Mouse (Mus musculus) limb, embryonic 14.5 days (tissue): ENCODE measurements around the gene Ankrd12. TPM values are rescaled to one million over a fixed set of nuclear protein-coding genes. Genes with fewer than 3 reads are reported as not detected.
A peak's percentile ranks its signal among the peaks of the same experiment; 100 is the strongest.

ENCODE experiments used
- ATAC-seq: fragments of 200-750 bp; cut with Nextera tagmentation; 2 replicates; pipeline ENCODE4 v1.8.0; 2017; ENCODE audit warnings: low read depth, moderate number of reproducible peaks, moderate TSS enrichment; ENCODE audit not compliant: low FRiP score
- DNase-seq: peaks from one replicate; pipeline ENCODE4 v3.0.0-alpha.2; 2015; ENCODE audit warnings: low spot score
- H3K27ac ChIP-seq: fragments of 300-500 bp; sonication (generic); replicated peaks from 2 replicates; pipeline ENCODE4 v1.5.1; 2014; ENCODE audit warnings: low read depth, mild to moderate bottlenecking, low read length, moderate library complexity, mixed read lengths
- H3K27me3 ChIP-seq: fragments of 300-500 bp; sonication (generic); 2 replicates; pipeline ENCODE4 v1.6.1; 2014; ENCODE audit warnings: low read length, mixed read lengths; ENCODE audit not compliant: control insufficient read depth, insufficient read depth
- H3K36me3 ChIP-seq: fragments of 300-500 bp; sonication (generic); 2 replicates; pipeline ENCODE4 v1.6.1; 2014; ENCODE audit warnings: mild to moderate bottlenecking, low read length, moderate library complexity, mixed read lengths; ENCODE audit not compliant: control insufficient read depth, insufficient read depth
- H3K4me1 ChIP-seq: fragments of 300-500 bp; sonication (generic); 2 replicates; pipeline ENCODE4 v1.6.1; 2014; ENCODE audit warnings: antibody characterized with exemption, low read length, mixed read lengths; ENCODE audit not compliant: control insufficient read depth, insufficient read depth
- H3K4me2 ChIP-seq: fragments of 300-500 bp; sonication (generic); replicated peaks from 2 replicates; pipeline ENCODE4 v1.6.1; 2014; ENCODE audit warnings: low read depth, mild to moderate bottlenecking, low read length, moderate library complexity; ENCODE audit not compliant: severe bottlenecking
- H3K4me3 ChIP-seq: fragments of 300-500 bp; sonication (generic); replicated peaks from 2 replicates; pipeline ENCODE4 v1.5.1; 2014; ENCODE audit warnings: low read length
- H3K9ac ChIP-seq: fragments of 300-500 bp; sonication (generic); 2 replicates; pipeline ENCODE4 v1.6.1; 2014; ENCODE audit warnings: mild to moderate bottlenecking, low read depth, low read length, moderate library complexity; ENCODE audit not compliant: severe bottlenecking
- H3K9me3 ChIP-seq: fragments of 300-500 bp; sonication (generic); 2 replicates; pipeline ENCODE4 v1.6.1; 2016; ENCODE audit warnings: low read length; ENCODE audit not compliant: control insufficient read depth
- POLR2A ChIP-seq: fragments of 200-500 bp; IDR thresholded peaks from 2 replicates; pipeline ENCODE4 v1.8.0; 2012; ENCODE audit warnings: inconsistent platforms, mild to moderate bottlenecking, moderate library complexity, borderline replicate concordance; ENCODE audit not compliant: insufficient read depth, insufficient read length; ENCODE audit errors: extremely low read depth
- WGBS: fragments of 180-500 bp; shearing (Covaris S2); extraction: QIAGEN DNeasy Blood & Tissue Kit; methylation state at CpG from one replicate; pipeline ENCODE4 v1.1.7; 2014; 5-methylcytosine and 5-hydroxymethylcytosine counted together
- polyA plus RNA-seq, 2 experiments: library from polyadenylated mRNA; depleted of rRNA in 1 of 2; stranded (reverse) in 1 of 2; unstranded in 1 of 2; fragments of >200 nt; fragmentation: Nextera tagmentation in 1 of 2; extraction: Ambion mirVana in 1 of 2; gene quantifications; 2 replicates each; pipeline versions ENCODE4 v1.2.1 to v1.2.3; 2012 to 2014

Ankrd12 gene
- polyA plus RNA-seq, 2 experiments = 7.9 to 22.5 TPM

- ATAC-seq (no peak), DNase-seq (no peak)
- TF ChIP-seq POLR2A = no peak
- Histone ChIP-seq H3K4me1 (no peaks in the 10 kb centered on the region), H3K4me2 (no peak overlapping the region), H3K9ac (no peak overlapping the region), H3K4me3 (no peak overlapping the region), H3K27ac (no peak overlapping the region), H3K36me3 (peaks cover 60% of the 10 kb centered on the region), H3K9me3 (no peaks in the 10 kb centered on the region), H3K27me3 (no peaks in the 10 kb centered on the region)
- 84% methylated on average over 8 of the region's 8 CpGs for WGBS
These were observed 42.1 kb upstream of the Ankrd12 start for GRCm38 (mm10) chr17:66118991-66119390.

GRCm38 (mm10) chr17:66112166-66112565 is 35.3 kb upstream of the Ankrd12 start:
- Histone ChIP-seq H3K9me3 (no peaks in the 10 kb centered on the region), H3K27me3 (no peaks in the 10 kb centered on the region), H3K27ac (no peak overlapping the region), H3K9ac (peak overlapping the region; percentile 73), H3K4me2 (peak overlapping the region; percentile 71), H3K4me3 (peak overlapping the region; percentile 85), H3K36me3 (peaks cover 36% of the 10 kb centered on the region), H3K4me1 (peaks cover 10% of the 10 kb centered on the region)
- ATAC-seq = no peak
- 36% methylated on average over 4 of the region's 4 CpGs for WGBS
- DNase-seq = no peak
- no peak for TF ChIP-seq POLR2A

- peaks cover 30% of the 10 kb centered on the region for H3K36me3 ChIP-seq
- peak; percentile 91 for DNase-seq
- peak within 1 kb of the TSS; percentile 85 for H3K4me3 ChIP-seq
- H3K9me3 ChIP-seq = no peaks in the 10 kb centered on the region
- H3K27ac ChIP-seq = peak within 1 kb of the TSS; percentile 55
- peak within 1 kb of the TSS; percentile 71 for H3K4me2 ChIP-seq
- peak within 1 kb of the TSS; percentile 73 for H3K9ac ChIP-seq
- TF ChIP-seq POLR2A = 0 out of 2 replicates have a peak, but pooled peaks have one; percentile 39
- ATAC-seq = peak; percentile 99
- no peaks in the 10 kb centered on the region for H3K27me3 ChIP-seq
- under 1% methylated on average over 33 of the region's 41 CpGs for whole genome bisulfite sequencing
- peaks cover 10% of the 10 kb centered on the region for H3K4me1 ChIP-seq
These were observed 34.6 kb upstream of the Ankrd12 start, which contains the start of gene Washc1 for GRCm38 (mm10) chr17:66111402-66111959. Washc1 (plus strand) TSS chr17:66111545.

GRCm38 (mm10) chr17:66110746-66111145 is 33.9 kb upstream of the Ankrd12 start:
- Histone ChIP-seq H3K4me1 (peaks cover 10% of the 10 kb centered on the region), H3K27me3 (no peaks in the 10 kb centered on the region), H3K9ac (0 out of 2 replicates have a peak overlapping the region, but pooled peaks have one; percentile 73), H3K4me2 (peak overlapping the region; percentile 71), H3K36me3 (peaks cover 22% of the 10 kb centered on the region), H3K9me3 (no peaks in the 10 kb centered on the region), H3K27ac (no peak overlapping the region), H3K4me3 (peak overlapping the region; percentile 85)
- WGBS = 35% methylated on average over 6 of the region's 6 CpGs
- no peak for TF ChIP-seq POLR2A
- DNase-seq (peak; percentile 9), ATAC-seq (no peak)

GRCm38 (mm10) chr17:66108198-66108597 is 31.3 kb upstream of the Ankrd12 start:
- ATAC-seq (no peak), DNase-seq (no peak)
- Histone ChIP-seq H3K27ac (no peak overlapping the region), H3K4me3 (no peak overlapping the region), H3K36me3 (no peaks in the 10 kb centered on the region), H3K4me1 (peaks cover 10% of the 10 kb centered on the region), H3K4me2 (no peak overlapping the region), H3K9ac (no peak overlapping the region), H3K27me3 (no peaks in the 10 kb centered on the region), H3K9me3 (no peaks in the 10 kb centered on the region)
- 73% methylated on average over 4 of the region's 4 CpGs for WGBS
- no peak for TF ChIP-seq POLR2A

GRCm38 (mm10) chr17:66107466-66107865 is 30.6 kb upstream of the Ankrd12 start:
- no peak for DNase-seq
- H3K4me3 ChIP-seq = no peak overlapping the region
- H3K9ac ChIP-seq = no peak overlapping the region
- no peak overlapping the region for H3K4me2 ChIP-seq
- H3K27me3 ChIP-seq = no peaks in the 10 kb centered on the region
- no peaks in the 10 kb centered on the region for H3K9me3 ChIP-seq
- no peaks in the 10 kb centered on the region for H3K36me3 ChIP-seq
- ATAC-seq = no peak
- no peak for TF ChIP-seq POLR2A
- H3K4me1 ChIP-seq = peaks cover 7% of the 10 kb centered on the region
- H3K27ac ChIP-seq = no peak overlapping the region
- 75% methylated on average over 8 of the region's 8 CpGs for WGBS
